Mouse (Mus musculus) heart, postnatal 0 days (tissue): ENCODE results near the gene Tet3. TPM values are rescaled to one million over a fixed set of nuclear protein-coding genes. Genes with fewer than 3 reads are reported as not detected.

Source experiments
- ATAC-seq: fragments of 200-750 bp; cut with Nextera tagmentation; 2 replicates; pipeline ENCODE4 v1.8.0; 2017; ENCODE audit warnings: low read depth, moderate number of reproducible peaks, moderate library complexity; ENCODE audit not compliant: insufficient read depth
- DNase-seq: peaks from one replicate; pipeline ENCODE4 v3.0.0-alpha.2; 2016; ENCODE audit warnings: low spot score
- H3K27ac ChIP-seq: fragments of 300-500 bp; sonication (generic); 2 replicates; pipeline ENCODE4 v1.5.1; 2014; ENCODE audit warnings: low read depth, mild to moderate bottlenecking
- H3K27me3 ChIP-seq: fragments of 300-500 bp; sonication (generic); 2 replicates; pipeline ENCODE4 v1.6.1; 2014; ENCODE audit warnings: low read length, mixed read lengths; ENCODE audit not compliant: control insufficient read depth, insufficient read depth
- H3K36me3 ChIP-seq: fragments of 300-500 bp; sonication (generic); replicated peaks from 2 replicates; pipeline ENCODE4 v1.6.1; 2014; ENCODE audit warnings: low read length, mixed read lengths; ENCODE audit not compliant: control insufficient read depth, insufficient read depth
- H3K4me1 ChIP-seq: fragments of 300-500 bp; sonication (generic); 2 replicates; pipeline ENCODE4 v1.6.1; 2014; ENCODE audit warnings: antibody characterized with exemption; ENCODE audit not compliant: control insufficient read depth, insufficient read depth
- H3K4me2 ChIP-seq: fragments of 300-500 bp; sonication (generic); 2 replicates; pipeline ENCODE4 v1.6.1; 2014; ENCODE audit warnings: low read depth, mild to moderate bottlenecking, low read length, moderate library complexity
- H3K4me3 ChIP-seq: fragments of 300-500 bp; sonication (generic); 2 replicates; pipeline ENCODE4 v1.5.1; 2014; ENCODE audit warnings: low read depth, low read length
- H3K9ac ChIP-seq: fragments of 300-500 bp; sonication (generic); replicated peaks from 2 replicates; pipeline ENCODE4 v1.6.1; 2014; ENCODE audit warnings: low read depth, low read length, mixed read lengths
- H3K9me3 ChIP-seq: fragments of 300-500 bp; sonication (generic); replicated peaks from 2 replicates; pipeline ENCODE4 v1.6.1; 2016; ENCODE audit warnings: low read length; ENCODE audit not compliant: control insufficient read depth
- CTCF ChIP-seq: IDR thresholded peaks from 2 replicates; pipeline ENCODE4 v1.5.1; 2016; ENCODE audit warnings: antibody characterized with exemption, control low read depth, low read depth
- EP300 ChIP-seq: IDR thresholded peaks from 2 replicates; pipeline ENCODE4 v1.6.1; 2016; ENCODE audit warnings: antibody characterized with exemption, low read depth
- WGBS: fragments of 180-500 bp; shearing (Covaris S2); extraction: QIAGEN DNeasy Blood & Tissue Kit; methylation state at CpG from one replicate; pipeline ENCODE4 v1.1.7; 2014; 5-methylcytosine and 5-hydroxymethylcytosine counted together
- polyA plus RNA-seq: library from polyadenylated mRNA; unstranded; fragments of >200 nt; fragmentation: Nextera tagmentation; extraction: Ambion mirVana; gene quantifications from 2 replicates; pipeline ENCODE4 v1.2.1, GENCODE M21; 2015
- total RNA-seq: library from RNA; depleted of rRNA; stranded (reverse); fragments of >200 nt; gene quantifications from 2 replicates; pipeline ENCODE4 v1.2.3, GENCODE M21; 2014; ENCODE audit warnings: low replicate concordance

Gene Tet3
- total and polyA plus RNA-seq, 2 experiments from 2014 or later = 14.1 to 17.2 TPM

DNA sequence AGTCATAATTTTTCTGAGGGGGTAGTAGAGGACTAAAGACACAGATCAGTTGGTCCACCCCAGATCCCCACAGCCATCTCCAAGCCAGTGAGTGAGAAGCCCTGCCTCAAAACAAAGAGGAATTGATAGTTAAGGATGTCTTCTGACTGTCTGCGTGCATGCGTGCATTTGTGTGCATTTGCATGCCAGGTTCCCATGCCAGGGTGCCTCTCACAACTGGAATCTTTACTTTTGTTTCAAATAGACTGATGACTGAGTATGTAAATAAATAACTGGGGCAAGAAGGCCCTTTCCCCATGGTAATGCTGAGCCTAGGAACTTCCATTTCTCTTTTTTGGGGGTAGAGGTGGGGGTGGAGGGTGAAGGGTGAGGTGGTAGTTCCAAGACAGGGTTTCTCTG, 41.8 kb downstream of the Tet3 start:
- H3K9me3 ChIP-seq = no peaks in the 10 kb centered on the region
- no peak overlapping the region for H3K4me2 ChIP-seq
- H3K27me3 ChIP-seq = no peaks in the 10 kb centered on the region
- no peak for ATAC-seq
- no peak for DNase-seq
- H3K36me3 ChIP-seq = peaks cover 4% of the 10 kb centered on the region; the same call in 1 of the 2 replicates
- H3K4me3 ChIP-seq = no peak overlapping the region
- H3K27ac ChIP-seq = peak overlapping the region; percentile 34; the same call in 1 of the 2 replicates
- TF ChIP-seq EP300 (no peak), CTCF (no peak)
- WGBS = 95% methylated on average over 2 of the region's 2 CpGs
- peaks cover 35% of the 10 kb centered on the region for H3K4me1 ChIP-seq
- H3K9ac ChIP-seq = no peak overlapping the region

DNA sequence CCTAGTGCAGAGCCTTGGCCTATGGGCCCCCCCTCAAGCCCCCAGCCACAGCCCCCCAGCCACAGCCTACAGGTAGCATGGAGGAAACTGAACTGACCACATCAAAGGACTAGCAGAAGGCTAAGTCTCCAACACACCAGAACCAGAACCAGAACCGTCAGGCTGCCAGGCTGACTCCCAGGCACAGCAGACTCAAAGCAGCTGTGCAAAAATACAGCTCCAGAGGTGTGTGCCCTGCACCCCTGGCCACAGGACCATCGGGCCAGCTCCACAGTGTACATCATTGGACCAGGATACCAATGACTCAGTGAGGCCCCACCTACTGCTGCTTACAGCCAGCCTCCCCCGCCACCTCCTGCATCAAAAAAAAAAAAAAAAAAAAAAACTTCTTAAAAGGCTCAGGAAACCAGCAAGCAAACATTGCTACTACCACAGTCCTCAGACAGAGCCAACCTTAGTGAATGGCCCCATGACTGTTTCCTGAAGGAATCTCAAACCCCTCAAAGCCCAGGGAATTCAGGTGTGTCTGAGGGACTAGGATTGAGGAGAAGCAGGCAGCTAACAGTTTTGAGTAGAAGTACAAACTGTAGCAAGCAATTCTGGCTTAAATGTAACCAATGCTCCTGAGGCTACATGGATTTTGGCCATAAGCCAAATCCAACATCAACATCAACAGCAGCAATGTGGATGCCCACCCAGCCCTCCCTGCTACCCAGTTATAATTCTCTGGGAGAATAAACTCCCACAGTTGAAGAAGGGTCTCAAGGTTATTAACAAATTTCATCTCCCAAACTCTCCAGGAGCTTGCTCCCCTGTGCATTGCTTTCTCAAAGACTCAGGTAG, 42.4 kb downstream of the Tet3 start:
- Histone ChIP-seq H3K27ac (peak overlapping the region; percentile 53), H3K36me3 (peaks cover 4% of the 10 kb centered on the region; the same call in 1 of the 2 replicates)
- 73% methylated on average over 3 of the region's 3 CpGs for WGBS

DNA sequence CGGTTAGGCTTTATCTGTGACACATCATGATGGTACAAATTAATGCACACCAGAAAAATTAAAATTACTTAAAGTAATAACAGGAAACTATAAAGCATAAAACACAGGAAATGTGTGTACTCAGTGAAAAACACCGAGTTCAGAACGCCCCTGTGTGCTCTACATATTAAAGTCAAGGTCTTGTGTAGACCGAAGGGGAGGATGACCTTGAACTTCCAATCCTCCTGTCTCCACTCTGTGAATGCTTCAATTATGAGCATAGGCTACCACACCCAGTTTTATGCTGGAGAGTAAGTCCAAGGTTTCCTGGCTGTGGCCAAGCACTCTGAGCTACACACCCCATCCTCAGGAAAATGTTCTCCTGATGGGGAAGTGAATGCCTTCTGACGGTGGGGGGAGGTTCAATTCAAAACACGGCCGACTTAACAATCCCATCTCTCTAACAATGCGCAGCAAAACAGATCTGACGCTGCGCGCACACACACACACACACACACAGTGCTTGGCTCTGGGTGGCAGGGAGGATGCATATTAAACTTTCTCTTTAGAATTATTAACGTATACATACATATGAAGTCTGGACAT, 43.4 kb downstream of the Tet3 start:
- Histone ChIP-seq H3K4me3 (no peak overlapping the region), H3K9ac (no peak overlapping the region), H3K27ac (no peak overlapping the region; the same call in 1 of the 2 replicates), H3K4me2 (no peak overlapping the region), H3K9me3 (no peaks in the 10 kb centered on the region), H3K27me3 (no peaks in the 10 kb centered on the region), H3K4me1 (peaks cover 48% of the 10 kb centered on the region), H3K36me3 (peaks cover 4% of the 10 kb centered on the region; the same call in 1 of the 2 replicates)
- DNase-seq (no peak), ATAC-seq (0 out of 2 replicates have a peak, but pooled peaks have one; percentile 24)
- TF ChIP-seq CTCF = no peak
- no peak for TF ChIP-seq EP300
- 71% methylated on average over 12 of the region's 12 CpGs for WGBS

More for the DNA sequence above, 42.4 kb downstream of the Tet3 start:
- DNase-seq = no peak
- H3K9ac ChIP-seq = no peak overlapping the region
- H3K4me1 ChIP-seq = peaks cover 38% of the 10 kb centered on the region
- no peaks in the 10 kb centered on the region for H3K9me3 ChIP-seq
- no peak overlapping the region for H3K4me3 ChIP-seq
- ATAC-seq = 0 out of 2 replicates have a peak, but pooled peaks have one; percentile 23
- H3K4me2 ChIP-seq = no peak overlapping the region; the same call in 1 of the 2 replicates
- no peaks in the 10 kb centered on the region for H3K27me3 ChIP-seq
- no peak for TF ChIP-seq EP300
- TF ChIP-seq CTCF = no peak

DNA sequence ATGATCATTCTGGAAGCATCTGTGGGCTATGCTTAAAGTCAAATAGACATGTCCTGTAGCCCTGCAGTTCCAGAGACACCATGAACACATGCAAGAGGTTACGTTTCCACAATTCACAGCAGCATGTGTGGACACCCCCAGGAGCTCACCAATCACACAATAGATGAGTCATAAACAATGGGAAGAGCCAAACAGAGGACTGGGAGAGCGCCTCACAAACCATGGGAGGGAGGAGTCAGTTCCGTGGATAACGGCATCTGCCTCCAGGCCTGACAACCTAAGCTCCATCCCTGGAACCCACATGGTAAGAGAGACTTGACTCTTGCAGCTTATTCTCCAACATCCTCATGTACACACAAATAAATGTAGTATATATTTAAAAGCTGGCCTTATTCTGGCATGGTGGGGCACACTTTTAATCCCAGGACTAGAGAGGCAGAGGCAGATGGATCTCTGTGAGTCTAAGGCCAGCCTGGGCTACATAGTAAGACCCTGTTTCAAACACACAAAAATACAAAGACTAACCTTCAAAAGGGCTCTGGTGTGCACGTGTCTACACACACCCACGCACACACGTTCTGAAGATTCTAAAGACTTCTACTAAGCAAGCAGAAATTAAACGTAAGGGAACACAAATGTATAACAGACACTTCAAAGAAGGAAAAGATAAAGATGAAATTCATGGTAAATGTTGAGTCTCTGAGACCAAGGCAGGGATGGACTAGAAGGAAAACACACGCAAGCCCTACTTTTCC, 44.1 kb downstream of the Tet3 start:
- DNase-seq (no peak), ATAC-seq (no peak)
- TF ChIP-seq CTCF (no peak), EP300 (no peak)
- H3K36me3 ChIP-seq = peaks cover 4% of the 10 kb centered on the region; the same call in 1 of the 2 replicates
- H3K4me3 ChIP-seq = no peak overlapping the region
- no peak overlapping the region for H3K4me2 ChIP-seq
- WGBS = 77% methylated on average over 9 of the region's 9 CpGs
- peaks cover 51% of the 10 kb centered on the region for H3K4me1 ChIP-seq
- no peak overlapping the region for H3K27ac ChIP-seq
- H3K9me3 ChIP-seq = no peaks in the 10 kb centered on the region
- no peak overlapping the region for H3K9ac ChIP-seq
- no peaks in the 10 kb centered on the region for H3K27me3 ChIP-seq

DNA sequence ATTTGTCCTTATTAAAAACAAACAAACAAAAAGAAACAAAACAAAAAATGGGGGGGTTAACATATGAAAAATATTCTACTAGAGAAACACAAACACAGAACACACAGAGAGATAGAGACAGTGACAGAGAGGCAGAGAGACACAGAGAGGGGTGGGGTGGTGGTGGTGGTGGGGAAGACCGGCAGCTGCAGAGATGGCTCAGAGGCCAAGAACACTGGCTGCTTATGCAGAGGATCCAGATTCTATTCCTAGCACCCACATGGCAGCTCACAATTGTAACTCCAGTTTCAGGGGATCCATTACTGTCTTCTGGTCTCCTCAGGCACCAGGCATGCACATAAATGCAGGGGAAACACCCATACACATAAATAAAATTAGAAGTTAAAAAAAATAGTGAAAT, 45.2 kb downstream of the Tet3 start:
- TF ChIP-seq CTCF (no peak), EP300 (no peak)
- Histone ChIP-seq H3K27me3 (no peaks in the 10 kb centered on the region), H3K4me1 (peaks cover 51% of the 10 kb centered on the region), H3K9me3 (no peaks in the 10 kb centered on the region), H3K27ac (no peak overlapping the region), H3K36me3 (peaks cover 4% of the 10 kb centered on the region; the same call in 1 of the 2 replicates), H3K4me2 (no peak overlapping the region), H3K4me3 (no peak overlapping the region), H3K9ac (no peak overlapping the region)
- WGBS = 68% methylated on average over 1 of the region's 1 CpGs
- no peak for ATAC-seq
- no peak for DNase-seq
